9 mouse cellular contexts compared by ENCODE assay signal in the genomic region with DNA sequence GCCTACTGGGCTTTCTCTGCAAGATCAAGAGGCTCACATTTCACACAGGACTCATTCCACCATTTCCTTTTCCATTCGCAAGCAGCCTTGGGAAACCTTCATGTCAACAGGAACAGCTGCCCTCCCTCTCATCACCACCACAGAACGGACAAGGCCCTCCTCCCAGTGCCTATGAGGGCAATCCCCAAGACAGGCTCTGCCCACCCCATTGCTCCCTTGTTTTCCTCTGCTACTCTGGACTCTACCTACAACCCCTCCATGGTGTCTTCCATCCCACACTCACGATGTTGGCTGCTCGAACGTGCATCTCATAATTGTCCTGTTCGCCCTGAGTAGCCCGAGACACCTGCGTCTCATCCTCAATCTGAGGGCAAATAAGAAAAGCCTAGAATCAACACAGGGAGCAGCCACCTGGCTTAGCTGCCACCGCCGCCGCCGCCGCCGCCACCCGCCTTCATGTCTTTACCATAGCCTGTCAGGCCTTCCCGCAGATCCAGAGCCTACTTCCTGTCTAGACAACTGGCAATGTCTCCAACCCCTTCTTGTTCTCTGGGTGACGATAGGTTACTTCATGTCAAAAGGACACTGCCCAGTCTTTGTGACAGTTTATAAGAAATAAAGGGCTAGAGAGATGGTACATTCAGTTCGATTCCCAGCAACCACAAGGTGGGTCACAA. TPM values are rescaled to one million over a fixed set of nuclear protein-coding genes. Genes with fewer than 3 reads are reported as not detected.
A peak's percentile ranks its signal among the peaks of the same experiment; 100 is the strongest.
DNase-seq lines count a peak whose midpoint lies in the region; ATAC-seq lines count a peak whose summit lies in the region.
"Had no signal": no experiment of that assay in that cellular context is flagged by ENCODE, and none has a peak within 500 bp of the region (broad histone marks: within the 10 kb centered on the region; RNA-seq: fewer than 3 reads in every experiment).

No protein-coding gene starts in this region.

- no peak overlapping the region for H3K27ac ChIP-seq in heart, embryonic 14.5 days (replicated peaks in 1 of 2; ENCODE audit: control insufficient read depth in 1 of 2, insufficient read depth in 1 of 2, low read depth in 2 of 2, low read length in 2 of 2)
- H3K27ac ChIP-seq in neural tube, embryonic 12.5 days, result no peak overlapping the region

- H3K4me2 ChIP-seq in heart, embryonic 14.5 days (ENCODE audit: low read length), result peak overlapping the region; percentile 86
- H3K4me2 ChIP-seq in neural tube, embryonic 12.5 days (replicated peaks), result peak overlapping the region; percentile 87

- no peaks in the 10 kb centered on the region for H3K9me3 ChIP-seq in heart, embryonic 14.5 days (ENCODE audit: control insufficient read depth, low read length)
- H3K9me3 ChIP-seq in neural tube, embryonic 12.5 days, result no peaks in the 10 kb centered on the region

- WGBS in heart, embryonic 14.5 days, result 75% methylated on average over 18 of the region's 18 CpGs
- WGBS in neural tube, embryonic 12.5 days, result 93% methylated on average over 18 of the region's 18 CpGs

- peaks cover 11 to 29% of the 10 kb centered on the region in 2 experiments for H3K4me1 ChIP-seq in heart, embryonic 14.5 days (ENCODE audit: control insufficient read depth in 2 of 2, insufficient read depth in 2 of 2, low read length in 2 of 2)
- peaks cover 42% of the 10 kb centered on the region for H3K4me1 ChIP-seq in neural tube, embryonic 12.5 days

- no peak for DNase-seq in heart, postnatal 4 days
- DNase-seq in T-cell, adult 2 months (ENCODE audit: low spot score), result peak; percentile 15
- peak; percentile 32 for DNase-seq in induced T-regulatory cell, adult 2 months (ENCODE audit: low read depth)
- DNase-seq in cerebellum, postnatal 4 days (ENCODE audit: low spot score in 2 of 2), result no peak
- DNase-seq in frontal cortex, postnatal 36 days (ENCODE audit: low spot score in 2 of 2), result no peak
- DNase-seq in urinary bladder, postnatal 10 days (ENCODE audit: low spot score), result no peak

- ATAC-seq in heart, embryonic 14.5 days (ENCODE audit: insufficient number of reproducible peaks, insufficient read depth, low FRiP score, low read depth), result no peak
- ATAC-seq in neural tube, embryonic 12.5 days (ENCODE audit: low FRiP score, low read depth), result no peak
- ATAC-seq: inflammation-experienced regulatory T-cells, adult 6 months had no signal

- peak overlapping the region; percentile 0 to 72; a peak in 1 of 4 replicates for H3K4me3 ChIP-seq in heart, embryonic 14.5 days (ENCODE audit: control insufficient read depth in 1 of 2, insufficient read depth in 1 of 2, low read depth in 1 of 2, low read length in 2 of 2)
- H3K4me3 ChIP-seq in neural tube, embryonic 12.5 days, result peak overlapping the region; percentile 76

- H3K36me3 ChIP-seq in heart, embryonic 14.5 days (ENCODE audit: control insufficient read depth, insufficient read depth, low read length), result peaks cover 71% of the 10 kb centered on the region
- peaks cover 52% of the 10 kb centered on the region for H3K36me3 ChIP-seq in neural tube, embryonic 12.5 days

- peak overlapping the region; percentile 90 for H3K9ac ChIP-seq in heart, embryonic 14.5 days (ENCODE audit: low read length)
- peak overlapping the region; percentile 96 for H3K9ac ChIP-seq in neural tube, embryonic 12.5 days

- no peaks in the 10 kb centered on the region for H3K27me3 ChIP-seq in heart, embryonic 14.5 days (ENCODE audit: control insufficient read depth, insufficient read depth, low read length)
- no peaks in the 10 kb centered on the region for H3K27me3 ChIP-seq in neural tube, embryonic 12.5 days (replicated peaks)

RNA-seq across cellular contexts. Expression of gene Med22, which starts 1.6 kb away (rescaled TPM):
- 34.3 and 38.2 TPM in 2 replicates for polyA plus RNA-seq in heart, embryonic 14.5 days (2014; fragmentation: Nextera tagmentation; extraction: Ambion mirVana)
- total RNA-seq in heart, postnatal 4 days (2021), result 10 to 100 TPM; 30.2 to 36.1 TPM
- 112 and 115 TPM in 2 replicates for polyA plus RNA-seq in neural tube, embryonic 12.5 days (2016; fragmentation: Nextera tagmentation; extraction: Ambion mirVana)

RNA-seq across cellular contexts. Expression of gene Rpl7a, which starts 1.7 kb away (rescaled TPM):
- polyA plus RNA-seq in heart, embryonic 14.5 days (2014; fragmentation: Nextera tagmentation; extraction: Ambion mirVana), result 410 and 428 TPM in 2 replicates
- 100 to 1,000 TPM; 414 to 433 TPM for total RNA-seq in heart, postnatal 4 days (2021)
- polyA plus RNA-seq in neural tube, embryonic 12.5 days (2016; fragmentation: Nextera tagmentation; extraction: Ambion mirVana), result 467 and 486 TPM in 2 replicates

RNA-seq across cellular contexts. Expression of gene Surf6, which starts 6.2 kb away (rescaled TPM):
- polyA plus RNA-seq in heart, embryonic 14.5 days (2014; fragmentation: Nextera tagmentation; extraction: Ambion mirVana), result 7.6 and 9.6 TPM in 2 replicates
- 10 to 100 TPM; 14.7 to 15.7 TPM for total RNA-seq in heart, postnatal 4 days (2021)
- polyA plus RNA-seq in neural tube, embryonic 12.5 days (2016; fragmentation: Nextera tagmentation; extraction: Ambion mirVana), result 28.8 and 30.2 TPM in 2 replicates

RNA-seq across cellular contexts. Expression of gene Surf2, which starts 7.3 kb away (rescaled TPM):
- 26.2 and 28.4 TPM in 2 replicates for polyA plus RNA-seq in heart, embryonic 14.5 days (2014; fragmentation: Nextera tagmentation; extraction: Ambion mirVana)
- 10 to 100 TPM; 16.4 to 17.4 TPM for total RNA-seq in heart, postnatal 4 days (2021)
- 55.3 and 55.7 TPM in 2 replicates for polyA plus RNA-seq in neural tube, embryonic 12.5 days (2016; fragmentation: Nextera tagmentation; extraction: Ambion mirVana)

RNA-seq across cellular contexts. Expression of gene Surf1, which starts 7.5 kb away (rescaled TPM):
- polyA plus RNA-seq in heart, embryonic 14.5 days (2014; fragmentation: Nextera tagmentation; extraction: Ambion mirVana), result 44.8 and 48.4 TPM in 2 replicates
- total RNA-seq in heart, postnatal 4 days (2021), result 10 to 100 TPM; 40.7 to 41.9 TPM
- 56.3 and 59.5 TPM in 2 replicates for polyA plus RNA-seq in neural tube, embryonic 12.5 days (2016; fragmentation: Nextera tagmentation; extraction: Ambion mirVana)

Comparison
In these comparisons a context has a peak if more than half of its experiments do, and no peak if none do; other contexts are left out.
1. DNase-seq: peak in T-cell, adult 2 months (single experiment) and induced T-regulatory cell, adult 2 months (single experiment); none in heart, postnatal 4 days (single experiment), cerebellum, postnatal 4 days (0 of 2), frontal cortex, postnatal 36 days (0 of 2) and urinary bladder, postnatal 10 days (single experiment).